Mouse (Mus musculus) CD4-positive, CD25-positive, alpha-beta regulatory T cell, adult 2 months (primary cell): ENCODE measurements around the gene Amotl2.
A peak's percentile ranks its signal among the peaks of the same experiment; 100 is the strongest.

Experiments used
- DNase-seq: peaks from one replicate; pipeline ENCODE4 v3.0.0-alpha.2; 2012; ENCODE audit warnings: low read depth, low spot score

Amotl2 gene

GRCm38 (mm10) chr9:102716481-102717163, at the start of gene Amotl2:
Gene Amotl2, plus strand, starts transcription at chr9:102716672.
- no peak for DNase-seq

GRCm38 (mm10) chr9:102668115-102668514, 48.4 kb upstream of the Amotl2 start:
- DNase-seq, result no peak

- DNase-seq, result no peak
Observed at GRCm38 (mm10) chr9:102668906-102669305, 47.6 kb upstream of the Amotl2 start.

- no peak for DNase-seq
Observed at GRCm38 (mm10) chr9:102673381-102673780, 43.1 kb upstream of the Amotl2 start.

- no peak for DNase-seq
Observed at GRCm38 (mm10) chr9:102675922-102676321, 40.5 kb upstream of the Amotl2 start.

- no peak for DNase-seq
Observed at GRCm38 (mm10) chr9:102681470-102681869, 35.0 kb upstream of the Amotl2 start.

GRCm38 (mm10) chr9:102687943-102688342, 28.5 kb upstream of the Amotl2 start:
- DNase-seq, result no peak

GRCm38 (mm10) chr9:102689406-102689939, 27.0 kb upstream of the Amotl2 start:
- DNase-seq, result no peak

- DNase-seq, result no peak
Observed at GRCm38 (mm10) chr9:102689940-102690642, 26.4 kb upstream of the Amotl2 start.

- no peak for DNase-seq
Observed at GRCm38 (mm10) chr9:102690891-102691290, 25.6 kb upstream of the Amotl2 start.

- no peak for DNase-seq
Observed at GRCm38 (mm10) chr9:102692564-102693475, 23.7 kb upstream of the Amotl2 start.

- DNase-seq, result no peak
Observed at GRCm38 (mm10) chr9:102701042-102701441, 15.4 kb upstream of the Amotl2 start.

- no peak for DNase-seq
Observed at GRCm38 (mm10) chr9:102709504-102710135, 6.9 kb upstream of the Amotl2 start.

GRCm38 (mm10) chr9:102710520-102710919, 6.0 kb upstream of the Amotl2 start:
- no peak for DNase-seq

- peak; percentile 49 for DNase-seq
Observed at GRCm38 (mm10) chr9:102713797-102714196, 2.7 kb upstream of the Amotl2 start.

- no peak for DNase-seq
Observed at GRCm38 (mm10) chr9:102714893-102715505, 1.5 kb upstream of the Amotl2 start.

GRCm38 (mm10) chr9:102715506-102715900, 969 bp upstream of the Amotl2 start:
- DNase-seq, result no peak

- peak; percentile 33 for DNase-seq
Observed at GRCm38 (mm10) chr9:102717164-102717885, 853 bp downstream of the Amotl2 start.

- DNase-seq, result no peak
Observed at GRCm38 (mm10) chr9:102717886-102718643, 1.6 kb downstream of the Amotl2 start.
